Mouse (Mus musculus) spleen, adult 2 months (tissue): ENCODE results near the gene Ndst2.

ENCODE experiments used
- CTCF ChIP-seq: fragments of 200-500 bp; IDR thresholded peaks from 2 replicates; pipeline ENCODE4 v1.5.1; 2011; ENCODE audit warnings: mild to moderate bottlenecking, inconsistent platforms; ENCODE audit not compliant: insufficient read depth, insufficient read length, insufficient replicate concordance; ENCODE audit errors: extremely low read depth
- POLR2A ChIP-seq: fragments of 200-500 bp; IDR thresholded peaks from 2 replicates; pipeline ENCODE4 v1.6.1; 2011; ENCODE audit warnings: low read depth, low read length, inconsistent platforms

DNA sequence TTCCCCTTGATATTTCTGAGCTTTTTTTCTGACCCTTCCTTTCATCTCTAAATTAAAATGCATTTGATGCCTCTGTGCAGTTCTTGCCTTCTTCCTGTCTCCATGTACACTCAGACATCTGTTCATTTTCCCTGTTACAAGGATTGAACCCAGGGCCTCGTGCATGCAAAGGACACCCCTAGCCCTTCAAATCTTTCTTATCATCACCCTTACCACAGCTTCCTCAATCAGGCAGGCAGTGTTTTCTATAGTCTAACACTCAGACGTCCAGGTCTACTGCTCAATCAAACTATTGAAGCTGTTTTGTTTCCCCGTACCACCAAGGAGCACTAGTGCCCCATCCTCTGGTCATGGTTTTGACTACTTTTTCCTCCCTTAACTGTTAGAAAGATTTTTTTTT lies 19.4 kb upstream of the Ndst2 start:
- TF ChIP-seq CTCF (no peak), POLR2A (no peak)
